Mouse (Mus musculus) limb, embryonic 14.5 days (tissue): Measurements from ENCODE around the gene Tst. TPM values are rescaled to one million over a fixed set of nuclear protein-coding genes. Genes with fewer than 3 reads are reported as not detected.

Source experiments
- ATAC-seq: fragments of 200-750 bp; cut with Nextera tagmentation; 2 replicates; pipeline ENCODE4 v1.8.0; 2017; ENCODE audit warnings: low read depth, moderate number of reproducible peaks, moderate TSS enrichment; ENCODE audit not compliant: low FRiP score
- DNase-seq: peaks from one replicate; pipeline ENCODE4 v3.0.0-alpha.2; 2015; ENCODE audit warnings: low spot score
- H3K27ac ChIP-seq: fragments of 300-500 bp; sonication (generic); replicated peaks from 2 replicates; pipeline ENCODE4 v1.5.1; 2014; ENCODE audit warnings: low read depth, mild to moderate bottlenecking, low read length, moderate library complexity, mixed read lengths
- H3K27me3 ChIP-seq: fragments of 300-500 bp; sonication (generic); 2 replicates; pipeline ENCODE4 v1.6.1; 2014; ENCODE audit warnings: low read length, mixed read lengths; ENCODE audit not compliant: control insufficient read depth, insufficient read depth
- H3K36me3 ChIP-seq: fragments of 300-500 bp; sonication (generic); 2 replicates; pipeline ENCODE4 v1.6.1; 2014; ENCODE audit warnings: mild to moderate bottlenecking, low read length, moderate library complexity, mixed read lengths; ENCODE audit not compliant: control insufficient read depth, insufficient read depth
- H3K4me1 ChIP-seq: fragments of 300-500 bp; sonication (generic); 2 replicates; pipeline ENCODE4 v1.6.1; 2014; ENCODE audit warnings: antibody characterized with exemption, low read length, mixed read lengths; ENCODE audit not compliant: control insufficient read depth, insufficient read depth
- H3K4me2 ChIP-seq: fragments of 300-500 bp; sonication (generic); replicated peaks from 2 replicates; pipeline ENCODE4 v1.6.1; 2014; ENCODE audit warnings: low read depth, mild to moderate bottlenecking, low read length, moderate library complexity; ENCODE audit not compliant: severe bottlenecking
- H3K4me3 ChIP-seq: fragments of 300-500 bp; sonication (generic); replicated peaks from 2 replicates; pipeline ENCODE4 v1.5.1; 2014; ENCODE audit warnings: low read length
- H3K9ac ChIP-seq: fragments of 300-500 bp; sonication (generic); 2 replicates; pipeline ENCODE4 v1.6.1; 2014; ENCODE audit warnings: mild to moderate bottlenecking, low read depth, low read length, moderate library complexity; ENCODE audit not compliant: severe bottlenecking
- H3K9me3 ChIP-seq: fragments of 300-500 bp; sonication (generic); 2 replicates; pipeline ENCODE4 v1.6.1; 2016; ENCODE audit warnings: low read length; ENCODE audit not compliant: control insufficient read depth
- POLR2A ChIP-seq: fragments of 200-500 bp; IDR thresholded peaks from 2 replicates; pipeline ENCODE4 v1.8.0; 2012; ENCODE audit warnings: inconsistent platforms, mild to moderate bottlenecking, moderate library complexity, borderline replicate concordance; ENCODE audit not compliant: insufficient read depth, insufficient read length; ENCODE audit errors: extremely low read depth
- WGBS: fragments of 180-500 bp; shearing (Covaris S2); extraction: QIAGEN DNeasy Blood & Tissue Kit; methylation state at CpG from one replicate; pipeline ENCODE4 v1.1.7; 2014; 5-methylcytosine and 5-hydroxymethylcytosine counted together
- polyA plus RNA-seq, 2 experiments: library from polyadenylated mRNA; depleted of rRNA in 1 of 2; stranded (reverse) in 1 of 2; unstranded in 1 of 2; fragments of >200 nt; fragmentation: Nextera tagmentation in 1 of 2; extraction: Ambion mirVana in 1 of 2; gene quantifications; 2 replicates each; pipeline versions ENCODE4 v1.2.1 to v1.2.3; 2012 to 2014

The Tst gene
- polyA plus RNA-seq, 2 experiments = 8.3 to 12.8 TPM

GRCm38 (mm10) chr15:78380741-78381140, 25.0 kb downstream of the Tst start:
- WGBS = 66% methylated on average over 4 of the region's 4 CpGs
- DNase-seq (no peak), ATAC-seq (no peak)
- Histone ChIP-seq H3K9ac (no peak overlapping the region), H3K27me3 (no peaks in the 10 kb centered on the region), H3K4me3 (no peak overlapping the region), H3K27ac (no peak overlapping the region), H3K4me1 (0 out of 2 replicates have a peak, but pooled peaks cover 2% of the 10 kb centered on the region), H3K4me2 (no peak overlapping the region), H3K36me3 (no peaks in the 10 kb centered on the region), H3K9me3 (no peaks in the 10 kb centered on the region)
- TF ChIP-seq POLR2A = no peak

- DNase-seq (no peak), ATAC-seq (no peak)
- no peak overlapping the region for H3K9ac ChIP-seq
- no peak overlapping the region for H3K4me3 ChIP-seq
- H3K27ac ChIP-seq = no peak overlapping the region
- no peaks in the 10 kb centered on the region for H3K9me3 ChIP-seq
- H3K4me1 ChIP-seq = 0 out of 2 replicates have a peak, but pooled peaks cover 2% of the 10 kb centered on the region
- no peaks in the 10 kb centered on the region for H3K36me3 ChIP-seq
- 73% methylated on average over 2 of the region's 2 CpGs for WGBS
- no peak for TF ChIP-seq POLR2A
- no peak overlapping the region for H3K4me2 ChIP-seq
- H3K27me3 ChIP-seq = no peaks in the 10 kb centered on the region
Observed at GRCm38 (mm10) chr15:78380208-78380607, 25.5 kb downstream of the Tst start.

DNA sequence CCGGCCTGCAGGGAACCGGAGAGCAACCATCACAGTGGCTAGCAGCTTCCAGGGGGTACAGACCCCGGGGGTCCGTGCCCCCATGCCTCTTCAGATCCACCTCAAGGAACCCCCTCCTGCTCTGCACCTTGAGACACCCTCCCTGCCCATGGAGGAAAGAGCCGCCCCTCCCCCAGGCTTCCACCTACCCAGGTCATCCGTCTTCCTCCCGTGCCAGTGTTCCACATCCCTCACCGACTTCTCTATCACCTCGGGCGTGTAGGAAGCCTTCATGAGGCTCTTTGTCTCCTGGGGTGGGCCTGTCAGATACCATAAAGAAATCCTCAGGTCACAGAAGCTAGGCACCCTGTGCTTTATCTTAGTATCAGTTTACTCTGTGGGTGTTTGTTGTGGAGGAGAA, 27.2 kb downstream of the Tst start:
- no peaks in the 10 kb centered on the region for H3K9me3 ChIP-seq
- H3K4me1 ChIP-seq = no peaks in the 10 kb centered on the region
- no peak overlapping the region for H3K4me3 ChIP-seq
- 70% methylated on average over 10 of the region's 10 CpGs for WGBS
- DNase-seq (no peak), ATAC-seq (no peak)
- H3K36me3 ChIP-seq = no peaks in the 10 kb centered on the region
- no peak overlapping the region for H3K27ac ChIP-seq
- no peaks in the 10 kb centered on the region for H3K27me3 ChIP-seq
- no peak overlapping the region for H3K4me2 ChIP-seq
- no peak overlapping the region for H3K9ac ChIP-seq
- no peak for TF ChIP-seq POLR2A

DNA sequence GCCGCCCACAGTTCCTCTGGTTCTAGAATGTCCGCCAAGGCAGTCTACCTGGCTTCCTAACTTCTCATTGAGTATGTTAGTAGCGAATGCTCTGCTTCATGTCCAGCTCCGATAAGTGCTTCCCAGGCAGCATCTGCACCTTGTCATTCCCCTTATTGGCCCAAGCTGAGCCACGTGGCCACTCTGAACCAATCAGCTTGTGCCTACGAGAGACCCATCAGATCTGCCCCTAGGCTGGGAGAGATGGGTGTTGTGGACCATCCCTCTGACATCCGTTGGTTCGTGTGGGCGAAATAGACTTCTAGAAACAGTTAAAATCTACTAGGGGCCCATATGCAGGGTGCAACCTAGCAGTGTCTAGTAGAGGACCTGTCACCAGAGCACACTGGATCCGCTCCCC, 27.8 kb downstream of the Tst start:
- no peak for DNase-seq
- Histone ChIP-seq H3K4me1 (no peaks in the 10 kb centered on the region), H3K9me3 (no peaks in the 10 kb centered on the region), H3K27me3 (no peaks in the 10 kb centered on the region), H3K27ac (no peak overlapping the region), H3K9ac (no peak overlapping the region), H3K4me3 (no peak overlapping the region), H3K4me2 (no peak overlapping the region), H3K36me3 (no peaks in the 10 kb centered on the region)
- 81% methylated on average over 10 of the region's 10 CpGs for WGBS
- no peak for ATAC-seq
- no peak for TF ChIP-seq POLR2A

DNA sequence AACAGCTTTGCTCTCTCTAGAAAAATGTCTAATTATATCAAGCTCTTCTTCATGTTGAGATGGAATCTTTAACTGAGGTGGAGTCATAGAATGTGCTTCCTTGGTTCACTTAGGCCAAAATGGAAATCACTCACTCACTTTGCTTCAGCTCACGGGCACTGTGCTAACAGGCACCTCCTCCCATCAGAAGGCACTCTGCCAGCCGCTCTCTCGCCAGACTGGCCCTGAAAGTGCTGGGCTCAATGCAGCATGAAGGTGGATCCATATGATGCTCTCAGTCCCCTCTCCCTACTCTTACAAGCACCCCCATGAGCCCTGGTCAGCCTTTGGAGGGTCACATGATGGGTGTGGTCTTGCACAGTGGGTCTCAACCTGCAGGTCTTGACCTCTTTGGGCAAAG, 31.5 kb downstream of the Tst start:
- no peak for ATAC-seq
- H3K4me3 ChIP-seq = no peak overlapping the region
- DNase-seq = no peak
- H3K4me1 ChIP-seq = no peaks in the 10 kb centered on the region
- no peak overlapping the region for H3K9ac ChIP-seq
- no peaks in the 10 kb centered on the region for H3K27me3 ChIP-seq
- H3K9me3 ChIP-seq = no peaks in the 10 kb centered on the region
- no peaks in the 10 kb centered on the region for H3K36me3 ChIP-seq
- H3K4me2 ChIP-seq = no peak overlapping the region
- TF ChIP-seq POLR2A = no peak
- H3K27ac ChIP-seq = no peak overlapping the region
- WGBS = 64% methylated on average over 3 of the region's 3 CpGs

- Histone ChIP-seq H3K36me3 (no peaks in the 10 kb centered on the region), H3K9me3 (no peaks in the 10 kb centered on the region), H3K27me3 (no peaks in the 10 kb centered on the region), H3K4me2 (no peak overlapping the region), H3K9ac (no peak overlapping the region), H3K4me1 (no peaks in the 10 kb centered on the region), H3K4me3 (no peak overlapping the region), H3K27ac (no peak overlapping the region)
- TF ChIP-seq POLR2A = no peak
- 61% methylated on average over 3 of the region's 3 CpGs for WGBS
- DNase-seq (no peak), ATAC-seq (no peak)
Observed at GRCm38 (mm10) chr15:78372796-78373195, 32.9 kb downstream of the Tst start.
